Mouse (Mus musculus): ENCODE results near the gene Olfr1368. TPM values are rescaled to one million over a fixed set of nuclear protein-coding genes. Genes with fewer than 3 reads are reported as not detected.

Gene Olfr1368
- not detected for total RNA-seq (2021)

DNA sequence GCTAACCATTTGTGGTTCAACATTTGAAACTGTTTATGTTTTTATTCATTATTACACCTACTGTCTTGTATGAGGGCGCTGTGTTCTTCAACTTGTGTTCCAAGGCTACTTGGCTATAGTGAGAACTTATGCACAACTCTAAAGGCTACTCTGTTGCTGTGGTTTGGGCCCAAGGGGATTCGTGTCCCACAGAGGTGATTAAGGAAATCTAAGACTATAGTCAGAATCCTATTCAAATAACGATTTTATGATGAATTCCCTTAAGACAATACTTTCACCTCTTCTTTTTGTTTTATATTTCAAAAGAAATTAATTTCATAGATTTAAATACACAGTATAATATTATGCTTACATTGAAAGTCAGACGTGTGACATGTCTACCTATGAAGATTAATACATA is at the start of gene Olfr1368:
Olfr1368 (minus strand) TSS at position 101 of the 400 bp plus-strand sequence.
- intact Hi-C loops (cut with DNase I), result no loop called here

DNA sequence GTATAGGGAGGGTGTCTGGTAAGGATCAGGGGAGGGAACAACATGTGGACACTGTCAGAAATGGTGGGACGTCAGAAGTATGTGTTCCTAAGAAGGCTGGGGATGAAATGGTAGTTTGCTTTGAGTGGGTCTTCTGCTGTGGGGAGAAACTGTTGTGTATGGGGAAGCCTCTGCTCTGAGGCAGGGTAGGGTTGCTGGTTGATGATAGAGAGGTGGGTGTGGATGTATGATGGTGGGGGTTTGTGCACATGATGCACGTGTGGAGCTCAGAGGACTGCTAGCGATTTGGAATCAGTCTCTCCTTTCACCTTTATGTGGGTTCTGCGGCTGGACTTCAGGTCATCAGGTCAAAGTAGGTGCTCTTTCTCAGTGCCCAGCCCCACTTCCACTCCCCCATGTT is 39.9 kb upstream of the Olfr1368 start:
- DNase-seq, result no peak
- intact Hi-C loops (cut with DNase I), result no loop called here

More for the DNA sequence above, at the start of gene Olfr1368:
- DNase-seq, result no peak

DNA sequence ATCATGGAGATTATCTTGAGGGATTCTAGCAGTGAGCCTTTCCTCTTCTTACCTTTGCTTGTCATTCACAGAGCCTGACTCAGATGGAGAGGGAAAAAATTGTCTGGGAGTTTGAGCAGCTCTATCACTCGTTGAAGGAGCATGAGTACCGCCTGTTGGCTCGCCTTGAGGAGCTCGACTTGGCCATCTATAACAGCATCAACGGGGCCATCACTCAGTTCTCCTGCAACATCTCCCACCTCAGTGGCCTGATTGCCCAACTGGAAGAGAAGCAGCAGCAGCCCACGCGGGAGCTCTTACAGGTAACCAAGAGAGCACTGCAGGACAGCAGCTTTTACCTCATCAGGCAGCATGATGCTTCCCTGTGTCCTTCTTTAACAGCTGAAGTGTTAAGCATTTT is 38.0 kb upstream of the Olfr1368 start:
- intact Hi-C loops (cut with DNase I), result loop anchor here (2.0 kb wide), 1 partner anchor 17 kb away; no protein-coding TSS in a partner anchor
- DNase-seq, result no peak

DNA sequence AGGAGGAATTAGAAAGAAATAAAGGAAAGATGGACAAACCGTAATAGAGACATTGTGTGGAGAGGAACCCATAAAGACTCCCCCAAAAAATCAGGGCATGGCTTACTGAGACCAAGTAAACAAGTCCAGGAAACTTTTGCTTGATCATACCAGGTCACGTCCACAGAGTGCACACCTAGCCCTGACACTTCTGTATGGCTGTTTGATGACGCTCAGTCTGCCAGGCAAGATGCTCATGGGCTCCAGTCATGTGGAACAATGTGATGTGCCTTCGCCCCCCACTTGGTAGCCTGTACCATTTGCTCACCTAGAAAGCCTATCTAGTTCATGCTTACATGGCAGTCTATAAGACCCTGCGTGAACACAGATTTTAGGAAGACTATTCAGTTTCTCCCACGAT is 37.4 kb upstream of the Olfr1368 start:
- intact Hi-C loops (cut with DNase I), result loop anchor here (2.0 kb wide), 1 partner anchor 18 kb away; no protein-coding TSS in a partner anchor
- DNase-seq, result no peak

DNA sequence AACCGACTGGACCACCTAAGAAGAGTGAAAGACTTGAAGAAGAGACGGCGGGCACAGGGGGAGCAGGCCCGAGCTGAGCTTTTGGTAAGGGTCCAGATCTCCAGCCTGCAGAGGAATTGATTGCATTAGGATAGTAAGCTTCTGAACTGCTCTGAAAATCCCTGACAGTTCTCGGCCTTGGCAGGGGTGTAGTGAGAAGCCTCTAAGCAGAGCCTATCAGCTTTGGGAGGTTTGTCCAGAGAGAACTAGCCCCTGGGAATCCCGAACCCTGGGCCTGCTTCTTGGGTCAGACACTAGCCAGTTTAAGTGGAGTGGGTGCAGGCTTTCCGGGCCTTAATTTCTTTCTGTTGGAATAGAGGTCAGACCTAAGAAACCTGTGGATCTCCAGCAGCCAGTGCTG is 36.3 kb upstream of the Olfr1368 start:
- intact Hi-C loops (cut with DNase I), result loop anchor here (2.0 kb wide), 1 partner anchor 19 kb away; no protein-coding TSS in a partner anchor

DNA sequence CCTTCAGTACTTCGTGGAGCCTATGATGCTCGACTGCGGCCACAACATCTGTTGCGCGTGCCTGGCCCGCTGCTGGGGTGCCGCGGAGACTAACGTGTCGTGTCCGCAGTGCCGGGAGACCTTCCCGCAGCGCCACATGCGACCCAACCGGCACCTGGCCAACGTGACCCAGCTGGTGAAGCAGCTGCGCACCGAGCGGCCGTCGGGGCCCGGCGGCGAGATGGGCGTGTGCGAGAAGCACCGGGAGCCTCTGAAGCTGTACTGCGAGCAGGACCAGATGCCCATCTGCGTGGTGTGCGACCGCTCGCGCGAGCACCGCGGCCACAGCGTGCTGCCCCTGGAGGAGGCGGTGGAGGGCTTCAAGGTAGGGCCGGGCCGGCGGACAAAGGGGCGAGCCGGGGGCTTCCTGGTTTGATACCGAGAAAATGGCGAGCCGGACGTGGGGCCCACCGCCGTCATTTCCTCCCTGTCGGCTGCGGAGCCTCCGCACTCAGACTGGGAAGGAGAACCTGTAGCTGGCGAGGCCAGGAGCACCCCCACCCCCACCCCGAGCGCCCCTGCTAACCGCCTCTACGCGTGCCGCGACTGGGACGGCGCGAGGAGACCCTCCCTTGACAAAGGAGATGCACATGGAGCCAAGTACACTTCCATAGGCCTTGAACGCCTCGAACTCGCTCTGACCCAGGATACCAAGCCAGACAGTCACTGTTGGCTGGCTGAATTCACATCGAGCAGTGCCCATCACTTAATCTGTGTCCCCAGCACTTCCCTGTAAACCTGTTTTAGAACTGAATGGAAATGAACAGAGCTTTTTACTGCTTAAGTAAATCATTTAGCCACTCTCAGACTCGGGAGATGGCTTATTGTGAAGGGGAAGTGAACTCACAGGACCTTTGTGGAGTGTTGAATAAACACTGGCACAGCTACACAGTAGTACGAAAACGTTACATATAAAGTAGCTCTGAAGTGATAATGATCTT is 35.2 kb upstream of the Olfr1368 start:
- intact Hi-C loops (cut with DNase I), result no loop called here
- peak; percentile 68 to 75 for DNase-seq

More for the DNA sequence above, 36.3 kb upstream of the Olfr1368 start:
- no peak for DNase-seq

DNA sequence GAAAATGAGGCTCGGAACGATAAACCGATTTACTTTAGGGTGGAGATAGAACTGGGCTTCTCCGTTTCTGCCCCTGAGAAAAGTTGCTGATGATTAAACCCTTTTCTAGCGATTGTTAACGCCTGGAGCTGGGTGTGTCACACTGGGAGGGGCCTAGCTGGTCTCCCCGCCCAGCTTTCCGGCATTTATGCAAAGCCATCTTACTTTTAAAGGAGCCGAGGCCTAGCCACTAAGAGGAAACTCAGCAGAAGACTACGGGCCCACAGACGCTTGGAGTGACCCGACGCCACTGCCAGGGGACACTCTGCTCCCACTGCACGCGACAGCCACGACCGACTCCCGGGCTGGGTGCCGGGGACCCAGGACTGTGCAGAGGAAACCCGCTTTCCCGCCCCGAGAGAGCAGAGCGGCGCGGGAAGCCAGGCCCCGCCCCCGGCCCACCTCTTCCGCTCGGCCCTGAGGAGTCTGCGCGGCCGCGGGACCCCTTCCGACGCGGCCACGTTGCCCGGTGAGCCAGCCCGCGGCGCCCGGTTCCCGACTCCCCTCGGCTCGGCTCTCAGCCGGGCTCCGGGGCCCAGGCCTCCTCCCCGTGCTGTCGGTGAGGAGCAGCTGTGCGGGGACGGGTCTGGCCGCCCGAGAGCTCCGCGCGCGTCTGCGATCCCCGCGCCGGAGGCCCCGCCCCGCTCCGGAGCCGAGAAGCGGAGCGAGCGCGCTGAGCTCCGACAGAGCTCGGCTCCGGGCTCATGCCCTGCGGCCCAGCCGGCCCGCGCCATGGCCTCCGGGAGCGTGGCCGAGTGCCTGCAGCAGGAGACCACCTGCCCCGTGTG is 34.3 kb upstream of the Olfr1368 start:
- DNase-seq, result peak; percentile 92 to 94
- intact Hi-C loops (cut with DNase I), result no loop called here

DNA sequence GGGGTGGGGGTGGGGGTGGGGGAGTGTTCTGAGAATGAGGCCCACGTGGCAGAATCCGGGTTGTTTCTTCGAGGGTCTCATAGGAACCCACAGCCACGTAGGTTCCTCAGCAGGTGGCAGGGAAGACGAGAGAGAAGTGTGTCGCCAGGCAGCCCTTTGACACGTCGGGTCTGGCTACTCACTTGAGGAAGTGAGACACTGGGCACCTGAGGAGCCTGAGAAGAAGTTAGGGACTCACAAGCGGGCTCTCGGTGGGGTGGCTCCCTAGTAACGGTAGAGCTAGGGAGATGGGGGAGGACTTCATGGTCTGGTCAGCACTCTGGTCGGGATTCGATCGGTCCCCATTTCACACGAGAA is 33.7 kb upstream of the Olfr1368 start, which contains the start of gene Trim27:
Trim27 (plus strand) TSS at position 79 of the 357 bp plus-strand sequence.
- intact Hi-C loops (cut with DNase I), result no loop called here

DNA sequence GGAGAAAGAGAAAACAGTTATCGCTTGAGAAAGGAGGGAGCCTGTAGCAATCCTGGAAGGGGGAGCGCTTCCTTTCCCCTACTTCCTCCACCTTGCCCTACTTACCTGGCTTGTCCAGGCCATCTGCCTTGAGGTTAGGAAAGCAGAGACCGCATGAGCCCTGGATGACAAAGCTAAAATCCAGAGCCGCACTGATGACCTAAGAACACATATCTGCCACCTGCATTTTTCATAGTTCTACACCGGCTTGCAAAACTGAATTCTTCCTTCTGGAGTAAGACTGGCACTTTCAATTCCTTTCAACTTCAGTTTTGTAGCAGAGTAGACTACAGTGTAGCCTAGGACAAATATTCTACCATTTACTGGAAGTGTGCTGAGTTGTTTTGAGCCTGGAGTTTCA is 32.7 kb upstream of the Olfr1368 start:
- DNase-seq, result no peak
- intact Hi-C loops (cut with DNase I), result no loop called here

More for the DNA sequence above, 33.7 kb upstream of the Olfr1368 start, which contains the start of gene Trim27:
- DNase-seq, result no peak

DNA sequence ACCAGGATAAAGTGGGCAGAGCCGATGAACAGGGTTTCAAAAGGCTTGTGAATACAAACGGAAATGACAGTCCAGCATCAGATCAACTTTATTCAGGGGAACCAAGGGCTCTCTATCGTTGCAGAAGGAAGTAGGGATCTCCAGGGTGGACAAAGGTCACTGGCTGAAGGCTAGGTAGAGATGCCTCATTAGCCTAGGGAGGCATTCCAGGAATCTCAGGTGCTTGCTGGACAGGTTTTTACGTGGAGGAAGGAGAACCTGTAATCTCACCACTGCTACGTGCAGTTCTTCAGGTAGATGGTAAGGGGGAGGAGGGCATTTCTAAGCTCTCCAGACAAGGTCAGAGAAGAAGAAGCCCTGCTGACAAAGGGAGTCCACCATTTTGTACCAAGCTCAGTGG is 32.0 kb upstream of the Olfr1368 start:
- intact Hi-C loops (cut with DNase I), result no loop called here
- DNase-seq, result no peak

DNA sequence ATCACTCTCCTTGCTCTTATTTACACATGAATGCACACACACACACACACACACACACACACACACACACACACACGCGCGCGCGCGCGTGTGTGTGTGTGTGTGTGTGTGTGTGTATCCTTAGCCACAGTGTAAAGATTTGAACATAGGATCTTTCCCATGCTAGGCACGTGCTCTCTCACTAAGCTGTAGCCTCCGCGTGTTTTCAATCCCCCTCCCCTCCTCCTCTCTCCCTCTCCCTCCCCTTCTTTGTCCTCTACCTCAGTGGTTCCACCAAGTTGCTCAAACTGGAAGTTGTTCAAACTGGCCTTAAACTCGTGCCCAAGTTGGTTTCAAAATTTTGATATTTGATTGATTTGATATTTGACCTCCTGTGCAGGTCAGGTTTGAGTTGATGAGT is 31.1 kb upstream of the Olfr1368 start:
- DNase-seq, result no peak
- intact Hi-C loops (cut with DNase I), result no loop called here

DNA sequence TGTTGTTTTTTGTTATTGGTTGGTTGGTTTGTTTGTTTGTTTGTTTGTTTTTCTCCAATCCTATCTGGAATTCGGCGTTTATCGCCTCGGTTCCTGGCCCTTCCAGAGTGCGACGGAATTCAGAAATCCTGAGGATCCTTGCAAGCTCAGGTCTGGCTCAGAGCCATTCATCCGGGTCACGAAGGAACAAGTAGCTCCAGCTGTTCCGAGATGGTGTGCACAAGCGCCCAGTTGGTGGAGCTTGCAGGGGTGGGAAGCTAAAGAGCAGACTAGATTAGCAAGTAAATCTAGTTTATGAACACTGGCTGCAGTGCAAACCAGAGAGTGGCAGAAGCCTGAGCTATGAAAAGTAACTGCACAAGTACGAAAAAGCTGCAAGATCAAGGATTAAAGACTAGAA is 27.4 kb upstream of the Olfr1368 start:
- intact Hi-C loops (cut with DNase I), result loop anchor here (5.0 kb wide), 3 partner anchors 59 to 539 kb away; no protein-coding TSS in a partner anchor

DNA sequence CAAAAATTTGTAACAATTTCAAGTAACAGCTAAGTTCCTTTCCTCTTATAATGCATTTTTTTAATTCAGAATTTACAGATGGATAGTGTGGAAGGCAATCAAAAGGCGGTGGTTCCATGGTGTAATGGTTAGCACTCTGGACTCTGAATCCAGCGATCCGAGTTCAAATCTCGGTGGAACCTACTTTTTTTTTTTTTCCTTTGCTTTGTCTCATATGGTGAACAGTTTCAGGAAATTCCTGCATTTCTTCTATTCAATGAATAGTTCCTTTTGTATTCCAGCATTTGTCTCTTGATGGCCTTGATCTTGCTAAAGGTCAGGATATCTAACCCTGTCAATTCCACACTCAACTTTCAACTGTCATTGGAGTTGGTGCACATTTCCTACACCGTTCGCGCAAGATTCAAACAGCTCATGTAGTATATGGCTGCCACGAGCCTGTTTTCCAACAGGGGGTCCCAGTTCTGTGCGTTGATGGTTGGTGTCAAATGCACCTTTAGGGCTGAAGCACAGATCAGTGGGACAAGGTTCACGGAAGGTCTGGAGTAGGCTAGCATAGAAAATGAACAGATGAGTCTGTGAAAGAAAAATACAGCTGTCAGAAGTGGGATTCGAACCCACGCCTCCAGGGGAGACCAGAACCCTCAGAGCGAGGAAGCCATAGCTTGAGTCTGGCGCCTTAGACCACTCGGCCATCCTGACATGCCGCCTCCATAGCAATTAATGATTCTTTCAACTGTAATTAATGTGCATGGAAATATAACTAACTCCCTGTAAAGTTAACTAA is 26.8 kb upstream of the Olfr1368 start:
- intact Hi-C loops (cut with DNase I), result loop anchor here (5.0 kb wide), 3 partner anchors 60 to 540 kb away; no protein-coding TSS in a partner anchor
- peak; percentile 81 to 82 for DNase-seq

More for the DNA sequence above, 27.4 kb upstream of the Olfr1368 start:
- peak; percentile 88 to 94 for DNase-seq

DNA sequence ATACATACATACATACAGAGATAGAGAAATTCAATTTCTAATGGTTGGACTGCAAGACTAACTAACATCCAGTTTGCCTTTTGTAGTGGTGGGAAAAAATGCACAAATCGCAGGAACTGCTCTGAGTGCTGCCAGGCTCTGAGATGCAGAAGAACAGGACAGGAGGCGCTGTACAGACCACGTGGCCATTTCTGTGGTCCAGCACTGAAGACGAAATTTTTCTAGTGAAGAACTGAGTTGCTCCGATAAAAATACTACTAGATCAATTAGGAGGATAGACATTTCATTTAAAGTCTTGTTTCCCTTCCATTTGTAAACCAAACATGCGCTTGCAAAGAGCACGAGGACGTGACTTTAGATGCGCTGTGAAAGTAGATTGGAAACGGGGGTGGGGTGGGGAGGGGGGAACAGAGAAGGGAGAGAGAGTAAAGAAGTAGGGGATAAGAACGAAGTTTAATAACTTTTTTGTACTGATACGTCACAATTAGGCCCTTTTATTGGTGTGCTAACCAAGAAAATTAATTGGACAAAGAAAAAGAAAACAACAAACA is 26.0 kb upstream of the Olfr1368 start:
- intact Hi-C loops (cut with DNase I), result loop anchor here (5.0 kb wide), 3 partner anchors 61 to 541 kb away; no protein-coding TSS in a partner anchor
- peak; percentile 41 to 42 for DNase-seq

DNA sequence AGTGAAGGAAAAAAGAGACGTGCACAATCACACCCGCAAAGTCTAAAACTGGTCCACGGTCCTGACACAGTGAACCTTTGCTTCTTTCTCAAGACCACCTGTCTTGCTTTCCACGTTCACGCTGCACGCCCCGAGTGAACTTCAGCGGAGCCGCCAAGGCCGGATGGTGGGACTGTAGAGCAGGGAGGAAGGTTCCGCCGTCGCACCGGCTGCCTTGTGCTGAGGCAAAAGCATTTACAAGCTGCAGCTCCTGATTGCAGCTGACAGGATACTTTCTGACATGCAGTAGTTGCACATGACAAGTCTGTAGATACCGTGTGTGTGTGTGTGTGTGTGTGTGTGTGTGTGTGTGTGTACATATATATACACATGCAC is 25.5 kb upstream of the Olfr1368 start:
- intact Hi-C loops (cut with DNase I), result loop anchor here (5.0 kb wide), 3 partner anchors 61 to 541 kb away; no protein-coding TSS in a partner anchor
- peak in 1 of 2 experiments; percentile 11 for DNase-seq

DNA sequence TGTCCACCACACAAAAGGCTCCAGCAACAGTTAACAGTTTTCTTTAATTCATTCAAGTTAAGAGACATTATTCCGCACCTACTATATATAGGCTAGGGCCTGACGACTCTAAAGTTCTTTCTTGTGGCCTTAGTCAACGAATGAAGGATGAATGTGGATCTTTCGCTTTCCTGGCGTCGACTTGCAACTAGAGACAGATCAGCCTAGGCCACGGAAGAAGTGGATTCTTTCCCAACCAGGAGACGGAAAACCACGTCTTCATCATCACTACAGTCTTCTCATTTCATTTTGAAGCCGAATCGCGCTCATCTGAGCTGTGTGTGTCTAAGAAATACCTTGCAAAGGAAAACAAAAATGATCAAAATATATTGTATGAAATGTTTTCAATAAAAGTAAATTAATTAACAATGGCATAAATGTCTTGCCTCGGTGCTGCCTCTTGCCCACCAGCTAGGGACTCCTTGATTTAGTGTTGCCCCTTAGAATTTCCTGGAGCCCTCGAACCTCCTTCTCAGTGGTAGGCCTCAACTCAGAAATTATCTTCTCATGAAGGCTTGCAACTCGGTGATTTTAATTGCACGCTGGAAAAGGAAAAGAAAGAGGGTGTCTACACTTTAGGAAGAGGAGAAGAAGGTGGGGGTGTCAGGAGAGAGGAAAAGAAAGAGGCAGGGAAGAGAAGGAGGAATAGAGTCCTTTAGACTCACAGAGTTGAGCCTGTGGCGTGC is 24.9 kb upstream of the Olfr1368 start:
- intact Hi-C loops (cut with DNase I), result loop anchor here (5.0 kb wide), 3 partner anchors 62 to 542 kb away; no protein-coding TSS in a partner anchor

DNA sequence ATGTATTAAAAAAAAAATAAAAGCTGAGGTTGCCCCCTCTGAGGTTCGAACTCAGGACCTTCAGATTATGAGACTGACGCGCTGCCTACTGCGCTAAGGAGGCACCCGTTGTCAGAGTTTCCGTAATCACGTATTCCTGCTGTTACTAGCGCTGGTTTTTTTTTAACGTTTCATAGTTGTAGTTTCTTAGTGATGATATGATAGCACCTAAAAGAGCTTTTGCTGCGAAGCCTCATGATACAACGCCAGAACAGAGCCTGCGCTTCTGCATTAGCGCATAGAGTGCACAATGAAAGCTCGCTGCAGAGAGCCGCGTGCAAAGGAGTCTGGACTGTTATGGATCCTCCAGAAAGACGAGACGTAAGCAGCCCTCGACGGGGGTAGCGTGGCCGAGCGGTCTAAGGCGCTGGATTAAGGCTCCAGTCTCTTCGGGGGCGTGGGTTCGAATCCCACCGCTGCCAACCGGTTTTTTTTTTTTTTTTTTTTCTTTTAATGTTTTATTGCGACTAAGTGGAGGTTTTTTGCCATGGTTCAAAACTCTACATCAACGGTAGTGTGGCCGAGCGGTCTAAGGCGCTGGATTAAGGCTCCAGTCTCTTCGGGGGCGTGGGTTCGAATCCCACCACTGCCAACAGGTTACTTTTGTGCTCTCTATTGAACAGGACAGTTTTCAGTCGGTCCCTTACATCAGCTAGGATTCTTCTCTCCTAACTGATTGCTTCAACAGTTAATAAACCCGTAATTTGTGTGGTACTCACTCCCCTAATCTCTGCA is 24.2 kb upstream of the Olfr1368 start:
- peak; percentile 81 to 82 for DNase-seq
- intact Hi-C loops (cut with DNase I), result loop anchor here (2.0 to 5.0 kb wide), 4 partner anchors 31 to 542 kb away; no protein-coding TSS in a partner anchor

More for the DNA sequence above, 24.9 kb upstream of the Olfr1368 start:
- no peak for DNase-seq

DNA sequence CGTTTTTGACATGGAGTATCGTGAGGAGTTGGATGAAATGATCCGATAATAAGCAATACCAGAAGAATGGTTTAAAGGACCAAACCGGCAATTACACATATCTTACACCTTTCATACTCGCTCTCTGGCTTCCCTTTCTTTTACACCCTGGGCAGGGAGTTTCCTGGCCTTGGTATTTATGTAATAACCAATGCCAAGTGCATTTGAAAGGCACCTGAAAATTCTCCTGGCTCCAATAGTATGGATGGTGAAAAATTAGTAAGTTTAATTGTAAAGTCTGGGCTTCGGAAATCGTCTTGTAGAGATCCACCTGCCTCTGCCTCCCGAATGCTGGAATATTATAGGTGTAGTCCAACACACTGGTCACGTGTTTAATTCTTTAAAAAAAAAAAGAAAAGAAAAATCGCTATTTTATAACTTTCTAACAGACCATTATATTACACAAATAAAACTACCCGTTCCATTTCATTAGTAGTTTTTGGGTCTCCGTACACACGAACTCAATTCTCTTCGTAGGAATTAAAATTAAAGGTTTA is 23.5 kb upstream of the Olfr1368 start:
- DNase-seq, result peak; percentile 17 to 31
- intact Hi-C loops (cut with DNase I), result loop anchor here (2.0 kb wide), 1 partner anchor 32 kb away; no protein-coding TSS in a partner anchor

Measured in heart, postnatal 10 days (tissue).